Mouse (Mus musculus) brain, adult 2 months (tissue): ENCODE measurements at regions not wholly inside any gene's neighbourhood (a gene's known extent, or its start where the extent isn't known, plus 50 kb on each side); places are given as distances from the start of the nearest gene placed in this dataset.
"Not testable (repeated sequence)": the region's sequence is repeated elsewhere in the genome, so short reads cannot be mapped to it uniquely, and the experiment has no call there.

Experiments
- DNase-seq: peaks from one replicate; pipeline ENCODE4 v3.0.0; 2011; ENCODE audit warnings: low read depth, low spot score

GRCm38 (mm10) chr4:23567827-23568226, 928.4 kb upstream of the Mms22l start:
- peak; percentile 2 for DNase-seq

GRCm38 (mm10) chr4:23573013-23573412, 923.2 kb upstream of the Mms22l start:
- DNase-seq: no peak

- no peak for DNase-seq
Observed at GRCm38 (mm10) chr4:23587412-23587811, 908.8 kb upstream of the Mms22l start.

DNA sequence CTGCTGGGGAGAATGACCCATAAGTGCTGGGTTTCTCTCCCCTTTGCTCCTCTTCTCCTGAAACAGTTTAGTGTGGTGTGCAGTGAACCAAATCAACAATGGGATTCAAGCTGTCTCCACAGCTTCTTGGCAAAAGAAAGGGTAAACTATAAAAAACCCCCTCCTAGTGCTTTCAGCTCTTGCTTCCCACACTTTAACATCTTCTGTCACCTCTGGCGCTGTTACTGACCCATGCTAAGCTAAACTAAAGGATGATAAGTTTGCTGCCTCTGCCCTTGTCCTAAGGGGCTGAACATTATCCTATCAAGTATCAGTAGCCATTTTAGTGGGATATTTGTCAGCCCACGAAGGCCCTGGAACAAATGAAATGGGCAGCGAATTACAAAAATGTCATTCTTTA, 905.4 kb upstream of the Mms22l start:
- DNase-seq: no peak

GRCm38 (mm10) chr4:23591593-23591992, 904.7 kb upstream of the Mms22l start:
- no peak for DNase-seq

DNA sequence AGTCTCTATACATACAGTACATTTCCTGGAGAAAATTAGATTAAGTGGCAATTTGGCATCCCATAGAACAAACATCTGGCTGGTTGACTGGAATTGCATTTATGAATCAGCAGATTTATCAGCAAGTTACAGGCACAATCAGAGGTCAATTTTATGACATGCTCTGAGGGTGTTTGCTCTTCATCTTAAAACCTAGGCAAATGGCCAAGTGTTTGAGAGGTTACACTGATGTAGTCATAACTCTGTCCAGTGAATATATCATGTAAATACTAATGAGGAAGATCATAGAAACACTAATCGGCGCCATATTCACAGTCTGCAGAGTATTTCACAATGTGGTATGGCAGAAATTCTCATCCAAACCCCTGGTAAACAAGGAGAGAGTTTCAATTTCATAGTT, 896.2 kb upstream of the Mms22l start:
- no peak for DNase-seq

GRCm38 (mm10) chr4:23601426-23602293, 894.6 kb upstream of the Mms22l start:
- DNase-seq: peak; percentile 77

DNA sequence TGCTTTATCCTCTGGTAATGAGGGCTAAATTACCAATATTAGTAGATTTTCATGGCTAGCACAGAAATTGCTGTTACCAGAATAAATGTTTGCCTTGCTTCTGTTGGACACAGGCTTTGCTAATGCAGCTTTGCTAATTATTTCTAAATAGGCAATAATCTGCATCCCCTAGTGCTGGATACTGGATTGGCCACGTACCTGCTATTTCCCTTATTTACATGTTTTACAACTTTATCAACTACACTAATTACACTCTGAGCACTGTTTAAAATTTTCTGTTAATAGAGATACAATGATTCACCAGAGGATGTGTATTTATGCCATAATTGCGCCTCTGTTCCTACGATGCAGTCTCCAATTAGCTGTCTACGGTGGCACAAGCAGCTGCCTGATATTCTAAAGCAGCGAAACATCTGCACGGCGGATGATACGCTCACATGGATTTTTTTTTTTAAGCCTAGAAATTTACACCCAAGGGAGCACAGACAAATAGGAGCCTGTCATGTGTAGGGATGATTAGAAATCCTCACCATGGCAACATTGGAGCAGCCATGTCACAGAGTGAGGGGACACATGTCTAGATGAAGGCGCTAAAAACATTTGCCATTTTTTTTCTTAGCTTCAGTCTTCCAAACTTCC, 893.8 kb upstream of the Mms22l start:
- DNase-seq: peak; percentile 62

DNA sequence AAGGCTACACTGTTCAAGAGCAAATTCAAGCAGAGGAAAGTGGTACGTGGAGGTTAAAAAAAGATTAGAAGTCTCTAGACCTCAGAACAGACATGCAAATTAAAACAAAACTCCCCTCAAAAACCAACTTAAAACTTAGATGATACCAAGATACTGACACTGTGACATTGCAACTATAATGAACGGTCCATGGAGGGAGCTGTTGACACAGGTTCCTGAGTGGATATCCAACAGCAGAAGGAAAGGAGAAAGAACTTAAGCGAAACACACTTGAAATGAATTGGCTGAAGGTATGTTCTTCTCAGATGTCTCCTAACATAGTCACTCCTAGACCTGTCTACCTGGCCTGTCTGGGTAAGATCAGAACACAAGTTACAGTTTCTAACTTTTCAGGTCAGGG, 888.9 kb upstream of the Mms22l start:
- DNase-seq: peak; percentile 27

DNA sequence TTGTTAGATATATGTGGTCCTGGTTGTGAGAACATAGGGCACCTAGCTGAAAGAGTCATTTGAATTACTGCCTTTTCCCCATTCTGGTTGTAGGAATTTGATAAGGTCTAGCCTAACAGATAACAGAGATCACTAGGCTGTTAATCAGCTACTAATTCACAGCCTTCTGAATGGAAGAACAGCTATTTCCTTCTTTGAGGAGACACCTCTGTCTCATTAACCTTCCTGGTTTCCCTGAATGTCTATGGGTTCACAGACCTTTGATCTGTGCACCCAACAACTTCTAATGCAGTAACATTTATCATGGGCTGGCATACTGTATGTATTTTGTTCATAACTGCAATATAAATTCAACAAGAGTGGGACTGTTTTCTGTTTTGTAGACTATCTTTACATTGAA, 875.0 kb upstream of the Mms22l start:
- no peak for DNase-seq

DNA sequence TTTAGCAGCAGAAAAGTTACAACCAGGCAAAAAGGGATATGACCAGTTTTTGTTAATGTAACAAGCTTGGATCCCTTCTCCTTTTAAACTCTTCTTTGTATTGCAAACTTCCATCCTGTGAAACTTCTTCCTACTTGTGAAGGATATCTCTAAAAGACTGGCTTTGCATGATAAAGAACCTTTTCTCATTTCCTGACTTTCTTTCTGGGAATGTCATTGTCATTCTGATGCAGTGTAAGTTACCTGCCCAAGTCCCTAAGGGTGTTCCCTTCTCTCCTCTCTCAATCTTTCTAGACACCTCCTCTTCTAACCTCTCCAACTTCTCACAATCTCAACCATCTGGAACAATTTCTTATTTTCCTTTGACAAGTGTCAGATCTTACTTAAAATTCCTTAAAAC, 874.0 kb upstream of the Mms22l start:
- DNase-seq: no peak

DNA sequence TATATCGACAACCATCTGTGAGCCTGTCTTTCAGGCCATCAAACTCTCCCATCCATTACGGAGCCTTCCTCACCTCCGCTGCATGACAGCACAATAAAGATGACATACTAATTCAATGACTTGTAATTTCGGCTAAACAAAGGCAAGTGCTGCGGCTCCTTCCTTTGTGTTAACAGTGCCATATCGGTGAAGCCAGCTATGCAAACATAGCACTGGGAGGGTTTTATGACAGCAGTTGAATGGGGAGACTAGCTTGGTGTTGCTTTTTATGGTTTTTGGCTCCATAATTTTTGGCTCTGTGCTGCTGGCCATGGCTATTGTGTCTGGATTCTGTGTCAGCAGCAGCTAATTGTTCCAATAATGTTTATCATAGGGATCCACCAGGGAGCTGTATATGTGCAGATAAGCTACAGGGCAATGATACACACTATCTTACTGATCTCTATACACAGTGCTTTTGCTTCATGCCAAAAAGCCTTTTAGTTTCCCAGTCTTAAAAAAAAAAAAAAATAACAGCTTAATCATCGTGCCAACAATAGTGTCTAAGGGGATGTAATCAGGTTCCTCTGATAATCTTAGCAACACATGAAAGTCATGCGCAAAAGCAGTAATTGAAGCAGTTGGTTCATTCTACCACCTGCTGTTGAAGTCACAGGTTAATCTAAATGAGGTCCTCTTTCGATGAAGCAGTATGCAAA, 859.9 kb upstream of the Mms22l start:
- DNase-seq: no peak

- DNase-seq: no peak
Observed at GRCm38 (mm10) chr4:23636929-23637235, 859.4 kb upstream of the Mms22l start.

- DNase-seq: not testable (repeated sequence)
Observed at GRCm38 (mm10) chr4:23656671-23657070, 839.6 kb upstream of the Mms22l start.

DNA sequence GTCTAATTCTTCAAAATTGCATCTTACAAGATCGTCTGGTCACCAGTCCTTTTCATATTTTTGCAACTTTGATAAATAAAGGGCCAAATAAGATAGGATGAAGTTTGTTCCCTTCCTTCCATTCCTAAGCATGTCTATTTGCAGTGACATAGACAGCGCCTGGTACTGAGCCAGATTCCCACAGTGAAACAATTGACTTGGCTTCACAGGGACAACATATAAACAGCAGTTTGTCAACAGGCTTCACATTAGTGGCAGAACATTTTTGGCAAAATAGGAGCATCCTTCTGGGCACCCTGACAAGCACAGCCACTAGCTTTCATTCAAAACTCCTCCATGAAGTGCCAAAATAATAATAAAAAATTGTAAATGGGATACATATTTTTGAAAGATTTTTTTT, 827.4 kb upstream of the Mms22l start:
- DNase-seq: peak; percentile 2

- peak; percentile 2 for DNase-seq
Observed at GRCm38 (mm10) chr4:23703626-23704025, 792.6 kb upstream of the Mms22l start.

DNA sequence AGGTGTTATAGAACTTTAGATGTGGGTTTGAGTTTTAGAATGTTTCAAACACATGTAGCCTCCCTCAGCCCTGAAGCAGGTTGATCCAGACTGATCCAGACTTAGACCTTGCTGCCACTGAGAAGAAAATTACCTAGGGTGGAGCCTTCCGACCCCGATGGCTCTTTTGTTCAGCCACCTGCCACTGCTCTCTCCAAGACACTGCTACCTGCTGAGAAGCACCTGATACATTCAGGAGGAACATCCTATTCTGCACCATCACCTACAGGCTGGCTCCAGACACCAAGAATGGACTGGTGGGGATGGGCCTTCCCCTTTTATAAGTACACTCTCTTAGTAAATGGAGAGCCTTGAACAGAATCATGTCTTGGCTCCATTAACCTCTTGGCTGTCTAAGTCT, 785.5 kb upstream of the Mms22l start:
- DNase-seq: no peak

- DNase-seq: no peak
Observed at GRCm38 (mm10) chr4:23713781-23714415, 782.4 kb upstream of the Mms22l start.

DNA sequence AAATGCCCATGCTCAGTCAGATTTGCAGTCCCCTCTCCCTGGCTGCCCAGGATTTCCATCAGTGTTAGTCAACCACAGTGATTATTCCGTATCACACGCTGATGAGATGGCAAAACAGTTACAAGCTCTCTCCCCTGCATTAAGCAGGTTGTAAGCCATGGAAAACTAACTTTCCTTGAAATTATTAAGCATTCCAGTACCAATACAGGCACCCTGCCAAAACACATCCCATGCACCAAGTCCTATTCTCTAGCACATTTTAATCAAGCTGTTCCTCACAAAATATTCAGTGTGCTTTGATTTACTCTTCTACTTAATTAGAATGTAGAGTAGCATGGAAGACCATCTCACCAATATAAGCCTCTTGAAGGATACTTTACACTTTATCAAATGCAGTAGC, 768.4 kb upstream of the Mms22l start:
- no peak for DNase-seq

GRCm38 (mm10) chr4:23732471-23732870, 763.8 kb upstream of the Mms22l start:
- DNase-seq: no peak

DNA sequence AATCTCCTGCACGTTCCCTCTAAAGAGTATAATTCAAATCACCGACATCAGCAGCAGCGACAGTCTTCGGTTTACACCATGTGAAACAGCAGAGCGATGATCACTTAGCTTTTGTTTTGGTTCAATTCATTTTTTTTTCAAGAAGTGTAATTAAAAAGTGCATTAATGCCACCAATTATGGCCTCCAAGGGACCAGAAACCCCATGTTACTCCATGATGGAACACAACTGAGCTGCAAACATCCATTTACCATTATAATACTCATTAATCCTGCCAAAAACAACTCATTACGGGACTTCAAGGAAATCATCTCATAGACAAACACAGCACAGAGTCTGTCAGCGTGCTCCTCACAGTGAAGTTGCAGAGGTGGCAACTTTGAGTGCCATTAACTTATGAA, 752.2 kb upstream of the Mms22l start:
- no peak for DNase-seq

GRCm38 (mm10) chr4:23758005-23758404, 738.2 kb upstream of the Mms22l start:
- DNase-seq: no peak
